Mouse (Mus musculus): ENCODE measurements around the gene Fgfr2.

Gene Fgfr2

DNA sequence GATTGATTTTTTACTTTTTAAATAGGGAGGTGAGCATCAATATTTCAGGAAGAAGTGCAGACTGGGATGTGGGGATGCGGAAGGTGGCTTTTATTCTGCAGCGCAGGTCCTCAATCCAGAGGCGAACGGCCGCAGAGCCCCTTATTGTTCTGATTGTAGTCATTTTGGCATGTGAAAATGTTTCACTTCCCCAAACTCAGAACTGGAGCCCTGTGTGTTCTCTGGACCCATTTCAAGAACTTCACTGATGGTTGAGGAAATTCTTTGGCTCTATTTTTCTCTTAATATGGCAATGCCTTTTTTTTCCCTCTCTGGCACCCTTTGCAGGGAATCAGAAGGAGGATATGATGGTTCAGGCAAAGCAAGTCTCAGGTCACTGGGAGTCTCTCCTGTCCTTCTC lies 2154.1 kb downstream of the Fgfr2 start:
- DNase-seq (ENCODE audit: low read depth, low spot score), result no peak
- Histone ChIP-seq H3K36me3 (ENCODE audit: control insufficient read depth, insufficient read depth, low read length, poor library complexity, severe bottlenecking) (no peaks in the 10 kb centered on the region), H3K27me3 (ENCODE audit: control insufficient read depth, insufficient read depth, low read length, poor library complexity, severe bottlenecking) (no peaks in the 10 kb centered on the region)

DNA sequence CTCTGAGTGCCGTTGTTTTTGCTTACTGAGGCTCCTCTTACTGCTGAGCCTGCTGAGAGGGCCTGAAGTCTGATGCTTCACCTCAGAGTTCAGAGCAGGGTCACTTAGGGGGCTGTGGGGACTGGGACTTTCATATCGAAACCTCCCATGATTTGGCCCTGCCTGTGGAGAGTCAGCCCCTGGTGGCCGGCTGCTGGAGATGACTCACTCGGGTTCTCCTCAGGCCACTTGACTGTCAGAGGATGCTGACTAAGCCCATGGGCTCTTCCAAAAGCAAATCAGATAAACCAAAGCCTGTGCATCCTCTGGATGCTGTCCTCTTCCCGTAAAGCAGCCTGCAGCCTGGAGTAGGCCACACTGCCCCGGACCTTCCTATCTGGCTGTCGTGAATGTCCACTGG lies 2154.6 kb downstream of the Fgfr2 start:
- DNase-seq (ENCODE audit: low read depth, low spot score), result no peak
- Histone ChIP-seq H3K27me3 (ENCODE audit: control insufficient read depth, insufficient read depth, low read length, poor library complexity, severe bottlenecking) (no peaks in the 10 kb centered on the region), H3K36me3 (ENCODE audit: control insufficient read depth, insufficient read depth, low read length, poor library complexity, severe bottlenecking) (no peaks in the 10 kb centered on the region)

GRCm38 (mm10) chr7:130967901-130968300 lies 2155.2 kb downstream of the Fgfr2 start:
- H3K36me3 ChIP-seq (ENCODE audit: control insufficient read depth, insufficient read depth, low read length, poor library complexity, severe bottlenecking), result no peaks in the 10 kb centered on the region
- DNase-seq (ENCODE audit: low read depth, low spot score), result no peak
- no peaks in the 10 kb centered on the region for H3K27me3 ChIP-seq (ENCODE audit: control insufficient read depth, insufficient read depth, low read length, poor library complexity, severe bottlenecking)

GRCm38 (mm10) chr7:130966876-130967275 lies 2156.3 kb downstream of the Fgfr2 start:
- no peak for DNase-seq (ENCODE audit: low read depth, low spot score)
- no peaks in the 10 kb centered on the region for H3K36me3 ChIP-seq (ENCODE audit: control insufficient read depth, insufficient read depth, low read length, poor library complexity, severe bottlenecking)
- H3K27me3 ChIP-seq (ENCODE audit: control insufficient read depth, insufficient read depth, low read length, poor library complexity, severe bottlenecking), result no peaks in the 10 kb centered on the region

DNA sequence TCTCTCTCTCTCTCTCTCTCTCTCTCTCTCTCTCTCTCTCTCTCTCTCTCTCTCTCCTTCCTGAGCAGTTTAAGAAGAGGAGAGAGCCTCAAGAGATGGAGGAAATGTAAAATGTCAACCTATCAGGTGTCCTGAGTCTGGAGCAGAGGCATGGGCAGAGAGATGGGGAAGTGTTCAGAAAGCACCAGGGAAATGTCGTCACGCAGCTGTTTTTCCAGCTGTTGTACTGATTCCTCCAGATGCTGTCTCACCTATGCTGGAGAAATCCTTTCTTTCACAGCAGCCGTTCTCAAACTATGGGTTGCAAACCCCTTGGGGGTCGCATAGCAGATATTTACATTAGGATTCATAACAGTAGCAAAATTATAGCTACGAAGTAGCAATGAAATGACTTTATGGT lies 2156.7 kb downstream of the Fgfr2 start:
- no peak for DNase-seq (ENCODE audit: low read depth, low spot score)
- H3K27me3 ChIP-seq (ENCODE audit: control insufficient read depth, insufficient read depth, low read length, poor library complexity, severe bottlenecking), result no peaks in the 10 kb centered on the region
- H3K36me3 ChIP-seq (ENCODE audit: control insufficient read depth, insufficient read depth, low read length, poor library complexity, severe bottlenecking), result no peaks in the 10 kb centered on the region

- Histone ChIP-seq H3K27me3 (ENCODE audit: control insufficient read depth, insufficient read depth, low read length, poor library complexity, severe bottlenecking) (no peaks in the 10 kb centered on the region), H3K36me3 (ENCODE audit: control insufficient read depth, insufficient read depth, low read length, poor library complexity, severe bottlenecking) (no peaks in the 10 kb centered on the region)
- no peak for DNase-seq (ENCODE audit: low read depth, low spot score)
Measured at GRCm38 (mm10) chr7:130965909-130966365, 2157.2 kb downstream of the Fgfr2 start.

- DNase-seq (ENCODE audit: low read depth, low spot score), result no peak
- Histone ChIP-seq H3K27me3 (ENCODE audit: control insufficient read depth, insufficient read depth, low read length, poor library complexity, severe bottlenecking) (no peaks in the 10 kb centered on the region), H3K36me3 (ENCODE audit: control insufficient read depth, insufficient read depth, low read length, poor library complexity, severe bottlenecking) (no peaks in the 10 kb centered on the region)
Measured at GRCm38 (mm10) chr7:130965396-130965795, 2157.8 kb downstream of the Fgfr2 start.

- Histone ChIP-seq H3K27me3 (ENCODE audit: control insufficient read depth, insufficient read depth, low read length, poor library complexity, severe bottlenecking) (no peaks in the 10 kb centered on the region), H3K36me3 (ENCODE audit: control insufficient read depth, insufficient read depth, low read length, poor library complexity, severe bottlenecking) (no peaks in the 10 kb centered on the region)
- no peak for DNase-seq (ENCODE audit: low read depth, low spot score)
Measured at GRCm38 (mm10) chr7:130964686-130965085, 2158.5 kb downstream of the Fgfr2 start.

GRCm38 (mm10) chr7:130961429-130961828 lies 2161.7 kb downstream of the Fgfr2 start:
- no peaks in the 10 kb centered on the region for H3K27me3 ChIP-seq (ENCODE audit: control insufficient read depth, insufficient read depth, low read length, poor library complexity, severe bottlenecking)
- H3K36me3 ChIP-seq (ENCODE audit: control insufficient read depth, insufficient read depth, low read length, poor library complexity, severe bottlenecking), result no peaks in the 10 kb centered on the region
- no peak for DNase-seq (ENCODE audit: low read depth, low spot score)

- no peak for DNase-seq (ENCODE audit: low read depth, low spot score)
- no peaks in the 10 kb centered on the region for H3K36me3 ChIP-seq (ENCODE audit: control insufficient read depth, insufficient read depth, low read length, poor library complexity, severe bottlenecking)
- no peaks in the 10 kb centered on the region for H3K27me3 ChIP-seq (ENCODE audit: control insufficient read depth, insufficient read depth, low read length, poor library complexity, severe bottlenecking)
Measured at GRCm38 (mm10) chr7:130959868-130960267, 2163.3 kb downstream of the Fgfr2 start.

DNA sequence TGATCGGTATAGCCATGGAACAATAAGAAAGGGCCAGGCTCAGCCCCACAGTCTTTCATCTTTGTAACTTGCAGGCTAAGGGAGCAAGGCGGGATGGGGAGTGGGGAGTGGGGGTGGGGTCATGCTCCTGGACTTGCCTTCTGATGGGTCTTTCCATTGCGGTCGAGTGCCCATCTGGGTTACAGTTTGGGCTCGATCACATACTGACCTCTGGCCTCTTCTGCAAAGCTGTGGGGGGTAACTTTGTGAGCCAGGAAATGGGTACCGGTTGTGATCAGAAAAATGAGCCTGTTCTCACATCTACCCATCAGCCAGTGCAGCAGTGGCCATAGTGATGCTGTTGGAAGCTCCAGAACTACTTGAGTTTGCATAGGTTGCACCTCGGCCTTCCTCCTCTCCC lies 2164.6 kb downstream of the Fgfr2 start:
- Histone ChIP-seq H3K36me3 (ENCODE audit: control insufficient read depth, insufficient read depth, low read length, poor library complexity, severe bottlenecking) (no peaks in the 10 kb centered on the region), H3K27me3 (ENCODE audit: control insufficient read depth, insufficient read depth, low read length, poor library complexity, severe bottlenecking) (no peaks in the 10 kb centered on the region)
- no peak for DNase-seq (ENCODE audit: low read depth, low spot score)

GRCm38 (mm10) chr7:130954177-130954601 lies 2169.0 kb downstream of the Fgfr2 start:
- no peaks in the 10 kb centered on the region for H3K36me3 ChIP-seq (ENCODE audit: control insufficient read depth, insufficient read depth, low read length, poor library complexity, severe bottlenecking)
- DNase-seq (ENCODE audit: low read depth, low spot score), result no peak
- H3K27me3 ChIP-seq (ENCODE audit: control insufficient read depth, insufficient read depth, low read length, poor library complexity, severe bottlenecking), result no peaks in the 10 kb centered on the region

DNA sequence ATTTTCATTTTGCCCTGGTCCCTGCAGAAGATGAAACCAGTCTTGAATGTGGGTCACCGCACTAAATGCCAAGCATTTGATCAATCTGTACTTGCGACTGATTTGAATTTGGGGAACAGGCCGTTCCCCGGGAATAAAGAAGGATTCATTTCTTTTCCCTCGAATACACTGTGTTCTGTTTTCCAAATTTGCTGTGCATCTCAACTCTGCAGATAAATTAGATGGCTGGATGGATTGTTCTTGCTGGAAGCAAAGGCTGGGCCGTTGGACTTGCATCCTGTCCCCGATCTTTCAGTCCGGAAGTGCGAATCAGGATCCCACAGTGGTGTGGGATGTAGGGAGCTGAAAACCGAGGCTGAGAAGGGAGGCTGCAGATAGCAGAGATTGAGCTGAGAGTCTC lies 2169.8 kb downstream of the Fgfr2 start:
- Histone ChIP-seq H3K27me3 (ENCODE audit: control insufficient read depth, insufficient read depth, low read length, poor library complexity, severe bottlenecking) (no peaks in the 10 kb centered on the region), H3K36me3 (ENCODE audit: control insufficient read depth, insufficient read depth, low read length, poor library complexity, severe bottlenecking) (no peaks in the 10 kb centered on the region)
- DNase-seq (ENCODE audit: low read depth, low spot score), result no peak

DNA sequence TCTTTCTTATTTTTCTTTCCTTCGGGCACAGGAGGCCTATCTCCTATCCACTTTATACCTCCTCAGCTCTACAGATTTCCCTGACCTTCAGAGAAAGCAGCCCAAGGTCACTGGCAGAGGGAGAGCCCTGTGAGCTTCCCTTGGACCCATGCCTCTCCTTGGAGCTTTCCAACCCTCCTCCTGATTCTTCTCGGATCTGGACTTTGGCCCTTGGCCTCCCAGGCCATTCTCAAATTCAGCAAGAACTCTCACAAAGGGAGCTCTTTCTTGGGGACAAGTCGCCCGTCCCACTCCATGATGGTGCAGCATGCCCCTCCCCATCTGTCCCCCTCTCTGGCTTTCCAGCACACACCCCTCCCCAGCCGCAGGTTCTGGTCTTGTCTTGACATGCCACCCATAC lies 2172.1 kb downstream of the Fgfr2 start:
- Histone ChIP-seq H3K36me3 (ENCODE audit: control insufficient read depth, insufficient read depth, low read length, poor library complexity, severe bottlenecking) (no peaks in the 10 kb centered on the region), H3K27me3 (ENCODE audit: control insufficient read depth, insufficient read depth, low read length, poor library complexity, severe bottlenecking) (no peaks in the 10 kb centered on the region)
- DNase-seq (ENCODE audit: low read depth, low spot score), result no peak

- Histone ChIP-seq H3K36me3 (ENCODE audit: control insufficient read depth, insufficient read depth, low read length, poor library complexity, severe bottlenecking) (no peaks in the 10 kb centered on the region), H3K27me3 (ENCODE audit: control insufficient read depth, insufficient read depth, low read length, poor library complexity, severe bottlenecking) (no peaks in the 10 kb centered on the region)
- no peak for DNase-seq (ENCODE audit: low read depth, low spot score)
Measured at GRCm38 (mm10) chr7:130950482-130950881, 2172.7 kb downstream of the Fgfr2 start.

DNA sequence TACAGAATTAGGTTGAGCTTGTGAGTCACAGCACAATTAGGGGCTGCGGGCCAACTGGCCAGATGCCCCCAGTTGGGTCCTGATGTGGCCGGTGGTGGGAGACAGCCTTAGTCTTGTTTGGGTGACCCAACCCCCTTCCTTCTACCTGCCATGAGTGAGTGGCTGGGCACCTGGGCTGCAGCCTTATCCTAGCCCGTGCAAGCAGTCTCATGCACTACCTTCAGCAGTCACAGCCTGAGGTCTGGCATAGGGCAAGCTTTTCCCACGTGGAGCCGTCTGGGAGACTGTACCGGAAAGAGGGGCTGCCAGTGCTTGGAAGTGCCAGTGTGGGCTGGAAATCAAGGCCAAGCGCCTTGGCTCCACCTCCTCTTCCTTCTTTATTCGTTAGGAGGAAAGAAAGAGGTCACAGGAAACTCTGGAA lies 2173.8 kb downstream of the Fgfr2 start:
- no peaks in the 10 kb centered on the region for H3K27me3 ChIP-seq (ENCODE audit: control insufficient read depth, insufficient read depth, low read length, poor library complexity, severe bottlenecking)
- no peaks in the 10 kb centered on the region for H3K36me3 ChIP-seq (ENCODE audit: control insufficient read depth, insufficient read depth, low read length, poor library complexity, severe bottlenecking)
- no peak for DNase-seq (ENCODE audit: low read depth, low spot score)
